Mouse (Mus musculus): ENCODE measurements at regions not wholly inside any gene's neighbourhood (a gene's known extent, or its start where the extent isn't known, plus 50 kb on each side); places are given as distances from the start of the nearest gene placed in this dataset.
A peak's percentile ranks its signal among the peaks of the same experiment; 100 is the strongest.

- peak; percentile 35 for DNase-seq (ENCODE audit: extremely low spot score, low spot score)
Measured at GRCm38 (mm10) chrX:107477066-107477465, 73.9 kb upstream of the Itm2a start.

- DNase-seq (ENCODE audit: extremely low spot score, low spot score) = no peak
Measured at GRCm38 (mm10) chrX:107469242-107469641, 66.1 kb upstream of the Itm2a start.

Measured in neural tube, embryonic 10.5 days (tissue).